Mouse (Mus musculus): ENCODE results near the gene Mafb.

The Mafb gene

GRCm38 (mm10) chr2:160325105-160325644 lies 41.7 kb downstream of the Mafb start:
- no peak for DNase-seq (ENCODE audit: low spot score)

GRCm38 (mm10) chr2:160321829-160322228 lies 45.0 kb downstream of the Mafb start:
- no peak for DNase-seq (ENCODE audit: low spot score)

GRCm38 (mm10) chr2:160318255-160318654 lies 48.6 kb downstream of the Mafb start:
- no peak for DNase-seq (ENCODE audit: low spot score)
